Mouse (Mus musculus) heart, adult 18-20 months (tissue): ENCODE measurements around the gene Nptxr. TPM values are rescaled to one million over a fixed set of nuclear protein-coding genes. Genes with fewer than 3 reads are reported as not detected.
A peak's percentile ranks its signal among the peaks of the same experiment; 100 is the strongest.
"Not testable (repeated sequence)": the region's sequence is repeated elsewhere in the genome, so short reads cannot be mapped to it uniquely, and the experiment has no call there.

Experiments used
- DNase-seq, 2 experiments: peaks; one replicate each; pipeline ENCODE4 v3.0.0; 2021 to 2022; ENCODE audit warnings: mixed read lengths in 1 of 2
- total RNA-seq, 2 experiments: library from RNA; stranded (reverse); gene quantifications; 2 replicates each; pipeline ENCODE4 v1.2.3; 2021

The Nptxr gene
- total RNA-seq, 2 experiments from 2014 or later: 1.4 to 1.5 TPM

DNA sequence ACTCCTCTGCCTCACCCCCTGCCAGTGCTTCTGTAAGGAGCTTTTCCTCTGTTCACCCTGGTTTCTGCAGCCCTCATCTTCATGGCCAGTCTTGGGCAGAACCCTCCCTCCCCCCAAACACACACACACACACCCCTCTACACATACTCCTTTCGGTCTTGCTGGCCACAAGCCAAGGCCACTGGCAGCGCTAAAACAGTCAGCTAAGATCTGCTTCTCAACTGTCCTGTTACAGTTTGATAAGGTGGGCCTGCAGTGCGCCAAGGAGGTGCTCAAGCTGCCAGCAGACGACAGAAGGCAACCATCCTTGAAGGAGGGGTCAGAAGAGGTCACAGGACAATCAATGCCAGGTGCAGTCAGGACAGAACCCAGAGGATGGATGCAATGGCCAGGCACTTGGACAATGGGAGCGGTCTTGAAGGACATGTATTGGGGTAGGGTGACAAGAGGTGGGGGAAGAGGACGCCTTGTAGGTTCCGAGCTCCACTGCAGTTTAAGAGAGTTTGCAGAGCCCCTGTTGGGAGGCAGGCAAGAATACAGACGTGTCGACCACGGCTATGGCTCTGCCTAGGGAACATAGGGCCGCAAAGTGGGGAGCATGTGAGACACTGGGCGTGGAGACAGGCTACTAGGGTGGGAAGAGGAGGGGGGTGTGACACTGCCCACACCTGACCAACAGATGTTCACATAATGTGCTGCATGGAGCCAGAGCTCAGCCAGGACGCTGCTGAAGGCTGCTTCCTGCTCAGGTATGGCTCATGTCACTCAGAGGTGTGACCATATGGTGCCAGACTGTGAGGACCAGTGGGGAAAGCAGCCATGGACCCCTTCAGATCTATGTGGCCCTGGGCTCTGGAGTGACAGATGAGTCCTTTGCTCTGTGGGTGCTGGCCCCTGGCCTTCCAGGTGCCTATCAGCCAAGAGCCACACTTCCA lies 18.0 kb upstream of the Nptxr start:
- DNase-seq: peak in 1 of 2 experiments; percentile 13

DNA sequence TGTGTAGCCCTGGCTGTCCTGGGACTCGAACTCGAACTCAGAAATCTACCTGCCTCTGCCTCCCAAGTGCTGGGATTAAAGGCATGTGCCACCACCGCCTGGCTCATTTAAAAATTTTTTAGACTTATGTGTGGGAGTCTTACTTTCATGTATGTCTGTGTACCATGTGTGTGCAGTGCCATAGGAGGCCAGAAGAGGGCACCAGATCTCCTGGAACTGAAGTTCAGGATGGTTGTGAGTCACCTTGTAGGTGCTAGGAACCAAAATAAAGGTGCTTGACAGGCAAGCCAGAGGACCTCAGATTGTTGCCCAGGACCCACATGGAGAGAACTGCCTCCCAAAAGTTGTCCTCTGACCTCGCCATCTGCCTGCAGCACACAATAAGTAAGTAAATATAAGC lies 13.8 kb upstream of the Nptxr start:
- no peak for DNase-seq

DNA sequence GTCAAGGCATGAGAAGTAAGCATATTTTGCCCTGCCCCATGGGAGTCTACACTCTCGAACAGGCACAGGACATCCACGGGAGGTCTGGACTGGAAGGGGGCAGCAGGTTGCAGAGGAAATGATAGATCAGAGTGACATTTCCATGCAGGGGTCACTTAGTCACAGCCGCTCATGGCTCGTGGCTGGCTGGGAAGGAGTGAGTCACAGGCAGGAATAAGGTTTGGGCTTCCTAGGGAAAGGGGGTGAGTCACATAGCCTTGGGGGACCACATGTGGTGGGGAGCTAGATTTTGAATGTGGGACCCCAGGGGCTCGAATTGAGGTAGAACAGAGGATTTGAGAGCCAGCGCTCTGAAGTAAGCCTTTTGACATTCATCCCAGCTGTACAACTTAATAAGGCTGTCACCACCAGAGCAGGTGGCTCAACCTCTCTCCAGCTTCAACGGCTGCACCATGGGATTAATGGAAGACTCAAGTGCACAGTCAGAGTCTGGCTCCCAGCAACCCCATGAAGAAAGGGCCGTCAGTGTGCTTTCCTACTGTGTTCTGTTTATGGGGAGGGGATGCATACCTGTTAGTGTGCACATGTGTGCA lies 9.2 kb upstream of the Nptxr start:
- DNase-seq: no peak

DNA sequence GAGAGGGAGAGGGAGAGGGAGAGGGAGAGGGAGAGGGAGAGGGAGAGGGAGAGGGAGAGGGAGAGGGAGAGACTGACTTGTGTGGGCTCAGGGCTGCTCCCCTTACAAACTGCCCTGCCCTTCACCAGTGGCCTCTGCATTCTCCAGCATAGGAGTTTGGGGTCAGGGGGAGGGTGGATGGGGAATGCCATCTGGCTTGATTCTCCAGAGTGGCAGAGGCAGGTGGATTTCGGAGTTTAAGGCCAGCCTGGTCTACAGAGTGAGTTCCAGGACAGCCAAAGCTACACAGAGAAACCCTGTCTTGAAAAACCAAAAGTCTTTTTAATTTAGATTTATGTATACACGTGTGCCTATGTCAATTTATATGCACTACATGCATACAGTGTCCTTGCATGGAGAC lies 8.3 kb upstream of the Nptxr start:
- DNase-seq: not testable (repeated sequence)

DNA sequence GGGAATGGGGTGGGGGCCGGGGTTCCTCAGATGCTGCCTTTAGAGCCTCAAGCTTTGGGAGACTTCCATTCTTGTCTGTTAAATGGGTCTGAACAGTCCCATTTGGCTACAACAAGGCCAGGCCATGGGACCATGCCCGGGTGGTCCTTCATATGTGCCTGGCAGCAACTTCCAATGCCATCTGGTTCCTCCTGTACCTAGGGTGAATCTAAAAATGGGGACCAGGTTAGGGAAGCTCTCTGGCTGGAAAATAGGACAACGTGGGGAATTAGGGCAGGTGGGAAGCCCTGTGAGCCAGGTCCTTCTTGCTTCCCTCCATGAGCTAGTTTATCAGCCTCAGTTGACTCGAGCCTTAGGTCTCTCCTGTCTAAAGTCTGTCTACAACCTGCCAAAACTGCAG lies 6.4 kb upstream of the Nptxr start:
- no peak for DNase-seq

DNA sequence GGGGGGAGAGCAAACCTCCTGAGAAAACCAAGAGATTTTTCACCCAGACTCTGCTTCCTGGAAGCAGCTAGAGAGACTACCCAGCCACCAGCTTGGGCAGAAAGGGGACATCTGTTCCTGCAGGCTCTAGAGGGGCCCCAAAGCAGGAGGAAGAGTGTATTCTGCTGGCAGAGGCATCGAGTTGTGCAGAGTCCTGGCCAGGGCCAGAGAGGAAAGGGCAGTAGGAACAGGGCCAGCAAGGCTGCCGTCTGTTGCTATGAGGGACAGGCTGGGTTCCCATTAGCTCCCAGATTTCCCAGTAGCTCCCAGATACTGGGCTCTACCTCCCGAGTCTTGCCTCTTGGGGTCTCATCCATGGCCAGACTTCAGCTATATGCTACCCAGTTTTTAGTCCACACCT lies 5.5 kb upstream of the Nptxr start:
- no peak for DNase-seq

DNA sequence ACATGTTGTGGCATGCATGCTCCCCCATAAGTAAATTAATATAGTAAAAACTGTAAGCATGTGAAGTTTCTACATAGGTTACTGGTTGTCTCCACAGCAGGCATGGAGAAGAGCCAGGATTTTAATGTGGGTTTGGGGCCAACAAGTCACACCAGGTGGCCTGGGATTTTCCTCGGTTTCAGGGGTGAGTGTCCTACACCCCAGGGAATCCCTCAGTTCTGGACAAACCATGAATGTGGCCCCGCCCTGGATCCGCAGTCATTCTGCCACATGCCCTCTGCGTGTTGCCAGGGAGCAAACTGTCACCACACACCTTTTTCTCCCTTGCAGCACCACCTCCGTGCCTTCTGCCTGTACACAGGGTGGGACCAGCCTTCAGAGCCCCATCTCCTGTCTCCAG lies 4.1 kb upstream of the Nptxr start:
- no peak for DNase-seq

DNA sequence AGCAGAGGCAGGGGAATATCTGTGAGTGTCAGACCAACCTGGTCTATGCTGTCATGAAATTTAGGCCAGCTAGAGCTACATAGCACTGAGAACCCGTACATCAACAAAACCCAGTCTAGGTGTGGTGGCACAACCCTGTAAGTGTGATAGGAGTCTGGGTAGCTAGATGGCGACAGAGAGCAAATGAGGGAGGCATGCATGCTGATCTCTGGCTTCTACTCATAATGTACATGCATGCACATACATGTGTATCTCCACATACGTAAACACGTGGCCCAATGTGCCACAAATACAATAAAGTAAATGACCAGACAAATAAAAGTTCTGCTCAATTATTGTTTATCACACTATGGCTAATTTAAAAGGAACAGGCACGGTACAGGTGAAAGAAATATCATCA lies 3.5 kb upstream of the Nptxr start:
- DNase-seq: peak in 1 of 2 experiments; percentile 74

DNA sequence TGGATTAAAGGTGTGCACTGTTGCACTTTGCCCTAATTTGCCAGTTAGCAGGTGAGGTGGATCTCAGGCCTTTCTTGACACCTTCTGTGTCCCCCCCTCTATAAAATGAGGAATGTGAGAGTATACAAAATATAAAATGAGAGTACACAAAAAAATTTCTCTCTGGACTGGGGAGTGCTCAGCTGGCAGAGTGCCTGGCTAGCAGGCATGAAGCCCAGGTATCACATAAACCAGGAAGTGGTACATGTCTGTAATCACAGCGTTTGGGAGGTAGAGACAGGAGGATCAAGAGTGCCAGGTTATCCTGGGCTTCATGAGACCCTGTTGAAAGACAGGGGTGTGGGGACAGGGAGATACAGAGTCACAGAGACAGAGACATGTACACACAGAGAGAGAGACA lies 2.5 kb upstream of the Nptxr start:
- DNase-seq: no peak

DNA sequence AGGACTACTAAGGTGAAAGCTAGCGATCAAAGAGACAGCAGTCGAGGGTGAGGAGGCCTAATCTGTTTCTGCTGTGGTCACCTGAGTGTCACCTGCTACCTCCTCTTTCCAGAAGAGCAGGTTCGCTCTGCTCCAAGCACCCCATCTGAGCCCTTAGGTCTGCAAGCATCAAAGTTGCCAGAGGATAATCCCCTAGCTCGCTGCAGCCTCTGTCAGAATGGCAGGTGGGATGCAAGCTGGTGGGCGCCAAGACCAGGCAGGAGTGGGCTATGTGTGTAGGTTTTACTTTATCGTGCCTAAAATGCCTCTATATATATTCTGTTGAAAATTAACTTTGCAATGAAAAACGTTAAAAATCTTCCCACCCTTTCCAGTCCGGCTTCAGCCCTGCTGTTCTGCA lies 680 bp upstream of the Nptxr start:
- no peak for DNase-seq

DNA sequence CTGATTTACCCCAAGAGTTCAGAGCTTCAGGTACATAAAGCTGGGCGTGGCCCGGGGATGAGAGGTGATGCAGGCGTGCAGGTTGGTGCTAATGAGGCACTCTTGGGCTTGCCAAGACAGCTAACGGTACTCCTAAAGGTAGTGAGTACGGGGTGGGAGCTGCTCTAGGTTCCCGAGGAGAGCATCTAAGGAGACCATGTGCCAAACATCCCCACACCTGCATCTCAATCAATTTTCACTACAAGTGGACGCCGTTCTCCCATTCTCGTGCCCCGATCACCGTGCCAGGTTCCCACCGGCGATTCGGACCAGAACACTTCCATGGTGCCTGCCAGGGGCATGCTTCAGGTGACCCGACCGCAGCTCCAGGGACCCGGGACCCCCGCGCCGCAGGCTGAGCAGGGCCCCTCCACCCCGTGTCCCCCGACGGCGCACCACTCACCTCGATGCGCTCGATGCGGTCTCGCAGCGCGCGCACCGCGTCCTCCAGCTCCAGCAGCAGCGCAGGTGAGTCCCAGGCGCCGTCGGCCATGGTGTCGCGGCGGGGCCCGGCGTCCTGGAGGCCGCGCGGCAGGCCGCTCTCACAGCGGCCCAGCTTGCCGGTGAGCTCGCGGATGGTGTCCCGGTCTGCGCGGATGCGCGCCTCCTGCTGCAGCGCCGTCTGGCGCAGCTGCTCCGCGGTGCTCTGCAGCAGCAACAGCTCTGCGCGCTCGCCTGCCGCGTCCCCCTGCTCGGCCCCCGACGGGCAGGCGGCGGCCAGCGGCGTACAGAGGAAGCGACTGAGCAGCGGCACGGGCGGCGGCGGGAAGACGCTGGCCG lies 824 bp downstream of the Nptxr start:
- peak in 1 of 2 experiments; percentile 22 for DNase-seq

DNA sequence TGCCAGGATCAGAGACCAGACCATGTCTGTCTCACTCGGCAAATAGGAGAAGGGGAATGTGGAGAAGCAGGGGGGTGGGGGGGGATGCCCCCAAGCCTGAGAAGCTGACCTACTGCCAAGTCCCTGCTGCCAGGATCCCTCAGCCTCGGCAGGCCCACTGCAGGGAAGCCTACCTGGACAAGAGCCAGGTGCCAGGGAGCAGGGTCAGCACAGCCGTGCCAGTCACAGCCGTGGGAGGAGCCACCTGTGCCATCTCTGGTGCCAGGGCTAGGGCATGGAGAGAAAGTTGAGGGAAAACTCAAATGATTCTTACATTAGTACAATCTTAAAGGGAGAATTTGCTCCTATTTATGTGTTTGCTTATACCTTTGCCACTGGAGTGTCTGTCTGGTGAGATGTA lies 2.3 kb downstream of the Nptxr start:
- no peak for DNase-seq

DNA sequence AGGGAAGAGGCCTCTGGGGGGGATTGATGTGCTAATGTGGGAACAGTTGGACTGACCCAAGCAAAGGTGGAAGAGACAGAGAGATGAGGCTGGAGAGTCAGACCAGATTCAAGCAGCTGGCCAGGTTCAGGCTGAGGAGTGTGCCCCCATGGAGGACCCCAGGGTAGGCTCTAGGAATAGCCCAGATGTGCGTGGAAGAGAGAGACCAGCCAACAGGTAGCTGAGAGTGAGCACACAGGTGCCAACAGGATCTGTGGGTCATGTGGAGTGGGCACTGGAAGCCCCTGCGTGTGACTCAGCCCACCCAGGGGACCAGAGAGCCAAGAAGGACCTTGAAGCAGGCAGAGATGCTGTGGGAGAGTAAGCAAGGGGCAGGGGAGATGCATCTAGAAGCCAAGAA lies 2.9 kb downstream of the Nptxr start:
- no peak for DNase-seq

DNA sequence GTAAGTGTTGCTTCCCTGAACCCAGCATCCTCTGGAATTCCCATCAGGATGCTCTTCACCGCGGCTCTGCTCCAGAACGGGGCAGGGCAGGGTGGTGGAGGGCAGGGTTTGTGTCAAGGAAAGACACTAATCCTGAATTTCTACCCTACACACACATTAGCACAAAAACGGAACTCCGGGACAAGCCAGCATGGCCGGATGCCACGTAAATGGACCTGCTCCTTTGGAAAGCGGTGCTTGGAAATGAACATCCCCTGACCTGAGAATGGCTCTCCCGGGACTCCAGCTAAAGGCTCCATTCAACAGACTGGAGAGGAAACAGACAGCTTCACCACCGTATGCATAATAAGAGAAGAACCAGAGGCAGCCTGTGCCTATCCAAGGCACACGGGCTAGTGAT lies 3.9 kb downstream of the Nptxr start:
- no peak for DNase-seq

DNA sequence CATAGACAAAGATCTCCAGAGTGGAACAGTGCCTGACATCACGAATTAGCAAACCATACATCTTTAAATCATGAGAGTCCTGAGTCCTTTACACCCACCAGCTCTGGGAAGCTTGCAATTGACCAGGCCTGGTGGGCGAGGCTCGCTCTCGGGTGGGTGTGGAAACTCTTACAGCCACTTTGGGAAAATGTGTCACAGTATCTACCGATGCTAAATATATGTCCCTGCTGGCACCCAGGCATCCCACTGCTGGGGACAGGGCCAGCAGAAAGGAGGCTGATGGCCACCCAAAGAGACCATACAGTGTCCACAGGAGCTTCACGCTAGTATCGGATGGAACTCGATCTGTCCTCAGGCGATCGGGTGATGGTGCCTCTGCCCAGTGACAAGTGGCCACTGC lies 6.0 kb downstream of the Nptxr start:
- no peak for DNase-seq

DNA sequence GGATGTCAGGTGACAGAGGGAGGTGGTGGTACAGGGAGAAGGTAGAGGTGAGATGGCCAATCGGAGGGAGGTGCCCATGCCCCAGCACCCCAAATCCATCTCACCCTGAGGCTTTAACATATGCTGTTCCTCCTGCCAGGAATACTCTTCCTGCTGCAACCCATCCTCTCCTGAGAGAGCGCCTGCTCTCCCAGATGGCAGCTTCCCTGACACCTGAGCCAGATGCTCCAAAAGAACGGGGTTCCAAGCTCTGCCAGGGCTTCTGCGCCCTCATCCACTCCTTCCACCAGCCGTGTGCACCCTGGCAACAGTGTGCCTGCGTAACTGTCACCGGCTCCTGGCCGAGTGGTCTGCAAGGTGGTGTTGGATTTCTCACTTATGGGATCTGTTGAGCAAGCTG lies 6.9 kb downstream of the Nptxr start:
- DNase-seq: no peak

DNA sequence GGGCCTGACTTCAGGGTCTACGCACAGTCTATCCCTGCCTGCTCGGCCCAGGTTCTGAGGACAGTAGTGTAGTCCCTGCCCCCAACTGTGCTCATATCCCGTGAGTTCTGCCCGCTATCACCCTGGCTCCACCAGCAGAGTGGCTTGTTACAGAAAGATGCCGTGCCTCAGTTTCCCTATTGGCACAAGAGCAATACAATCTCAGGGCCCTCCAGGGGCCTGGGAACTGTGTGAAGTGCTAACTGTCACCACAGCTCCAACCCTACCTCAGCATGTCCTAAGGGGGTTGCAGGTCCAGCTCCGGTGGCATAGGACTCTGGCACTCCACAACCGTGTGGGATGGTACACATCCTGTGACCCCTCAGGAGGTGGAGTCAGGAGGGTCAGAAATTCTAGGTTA lies 7.5 kb downstream of the Nptxr start:
- no peak for DNase-seq

DNA sequence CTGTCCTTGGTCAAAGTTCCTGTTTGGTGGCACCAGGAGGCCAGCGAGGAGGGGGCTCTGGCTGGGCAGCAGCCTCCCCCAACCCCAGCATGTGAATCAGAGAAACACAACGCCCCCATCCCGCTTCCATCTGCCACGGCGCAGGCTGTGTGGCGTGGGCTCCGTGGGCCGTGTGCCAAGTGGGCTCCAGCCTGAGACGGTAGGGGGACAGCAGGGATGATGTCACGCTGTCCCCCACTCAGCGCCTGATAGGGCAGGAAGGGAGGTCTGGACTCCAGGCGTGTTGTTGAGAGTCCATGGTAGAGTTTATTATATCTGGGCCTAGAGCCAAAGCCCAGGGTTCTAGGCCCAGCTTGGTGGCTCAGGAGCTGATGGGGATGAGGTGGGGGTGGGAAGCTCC lies 8.3 kb downstream of the Nptxr start:
- no peak for DNase-seq

DNA sequence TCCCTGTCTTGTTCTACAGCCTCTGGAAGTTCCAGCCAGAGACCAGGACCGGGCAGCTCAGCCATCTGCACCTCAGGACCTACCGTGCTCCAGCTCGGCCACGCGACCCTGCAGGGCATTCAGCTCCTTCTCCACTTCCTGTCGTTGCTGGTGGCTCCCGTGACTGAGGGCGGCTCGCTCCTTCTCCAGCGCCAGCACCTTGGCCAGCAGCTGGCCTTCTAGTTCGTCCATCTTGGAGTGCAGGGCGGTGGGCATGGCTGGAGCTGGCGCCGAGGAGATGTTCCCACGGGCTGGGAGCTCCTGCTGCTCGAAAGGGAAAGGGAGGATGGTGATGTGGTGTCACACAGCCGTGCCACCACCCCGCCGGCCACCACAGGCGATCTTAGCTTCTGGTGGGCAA lies 10.4 kb downstream of the Nptxr start:
- DNase-seq: no peak

DNA sequence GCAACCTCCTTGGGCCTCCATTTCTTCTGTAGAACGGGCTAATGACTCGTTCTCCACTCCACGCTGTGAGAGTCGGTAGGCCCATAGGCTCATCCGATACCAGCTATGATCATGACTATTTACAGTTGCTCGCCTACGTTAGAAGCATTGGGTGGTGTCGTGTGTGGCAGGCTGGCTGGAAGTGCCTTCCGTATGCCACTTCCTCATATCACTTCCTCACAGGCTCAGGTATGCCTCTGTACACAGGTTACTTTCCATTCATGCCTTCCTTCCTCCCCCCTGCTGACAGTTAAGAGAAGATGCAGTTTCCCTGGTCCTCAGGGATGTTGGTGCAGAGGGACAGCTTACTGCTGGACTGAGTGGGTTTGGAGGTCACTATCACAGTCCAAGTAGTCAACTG lies 11.5 kb downstream of the Nptxr start:
- no peak for DNase-seq

DNA sequence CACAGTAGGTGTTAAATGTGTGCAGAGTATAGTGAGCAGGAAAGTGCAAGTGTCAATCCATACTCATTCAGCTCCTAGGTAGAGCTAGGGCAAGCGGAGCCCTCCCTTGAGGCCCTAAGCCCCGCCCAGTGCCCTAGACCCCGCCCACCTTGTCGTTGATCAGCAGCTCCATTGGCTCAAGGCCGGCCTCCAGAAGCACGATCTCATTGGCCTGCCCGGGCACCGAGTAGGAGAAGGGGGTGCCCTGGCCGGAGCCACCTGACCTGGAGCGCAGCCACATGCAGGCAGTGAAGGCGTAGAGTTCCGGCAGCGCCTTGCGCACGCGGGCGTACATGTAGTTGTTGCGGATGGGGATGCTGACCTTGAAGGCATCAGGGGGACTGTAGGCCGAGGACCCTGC lies 12.1 kb downstream of the Nptxr start:
- no peak for DNase-seq

DNA sequence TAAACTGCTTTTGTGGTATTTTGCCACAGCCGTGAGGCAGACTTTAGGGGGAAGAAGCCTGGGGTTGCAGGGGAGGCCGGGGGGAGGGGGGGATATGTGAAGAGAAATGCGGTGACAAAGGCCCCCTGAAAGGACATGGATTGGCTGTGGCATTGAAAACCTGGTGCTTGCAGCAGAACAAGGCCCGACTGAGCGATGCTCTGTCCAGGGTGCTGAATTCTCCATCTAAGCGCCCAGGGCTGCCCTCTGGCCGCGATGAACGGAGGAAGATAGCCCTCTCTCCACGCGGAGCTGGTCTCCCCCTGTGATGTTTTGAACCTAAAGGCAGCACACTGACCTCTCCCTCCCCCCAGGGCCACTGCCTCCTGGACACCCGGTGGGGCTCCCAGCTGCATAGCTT lies 13.1 kb downstream of the Nptxr start:
- peak in 1 of 2 experiments; percentile 62 for DNase-seq

DNA sequence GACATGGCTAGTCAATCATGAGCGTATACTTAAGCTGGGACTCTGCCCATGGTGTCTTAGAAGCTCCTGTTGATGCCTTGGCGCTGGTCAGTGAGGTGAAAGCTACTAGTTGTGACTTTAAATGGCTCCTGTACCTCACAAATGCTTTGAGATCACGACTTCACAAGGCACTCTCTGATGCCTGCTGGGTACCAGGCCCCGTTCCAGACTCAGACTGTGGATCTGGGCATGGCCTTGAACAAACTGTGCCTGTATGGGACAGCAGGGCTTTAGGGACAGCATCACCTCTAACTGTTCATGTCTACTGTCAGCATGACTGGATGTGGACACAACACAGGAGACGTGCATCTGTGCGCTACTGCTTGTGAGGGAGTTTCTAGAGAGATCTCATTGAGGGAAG lies 13.7 kb downstream of the Nptxr start:
- DNase-seq: no peak
